Mouse (Mus musculus) adrenal gland, adult 18-20 months (tissue): ENCODE measurements around the gene Pofut2. TPM values are rescaled to one million over a fixed set of nuclear protein-coding genes. Genes with fewer than 3 reads are reported as not detected.

Experiments
- DNase-seq, 2 experiments: peaks; one replicate each; pipeline ENCODE4 v3.0.0; 2021 to 2022; ENCODE audit warnings: low spot score in 2 of 2
- total RNA-seq, 2 experiments: library from RNA; stranded (reverse); gene quantifications; 1 replicate in 1 of 2; 2 replicates in 1 of 2; pipeline ENCODE4 v1.2.3; 2021

The Pofut2 gene
- total RNA-seq, 2 experiments from 2014 or later = 83.1 to 93.5 TPM

DNA sequence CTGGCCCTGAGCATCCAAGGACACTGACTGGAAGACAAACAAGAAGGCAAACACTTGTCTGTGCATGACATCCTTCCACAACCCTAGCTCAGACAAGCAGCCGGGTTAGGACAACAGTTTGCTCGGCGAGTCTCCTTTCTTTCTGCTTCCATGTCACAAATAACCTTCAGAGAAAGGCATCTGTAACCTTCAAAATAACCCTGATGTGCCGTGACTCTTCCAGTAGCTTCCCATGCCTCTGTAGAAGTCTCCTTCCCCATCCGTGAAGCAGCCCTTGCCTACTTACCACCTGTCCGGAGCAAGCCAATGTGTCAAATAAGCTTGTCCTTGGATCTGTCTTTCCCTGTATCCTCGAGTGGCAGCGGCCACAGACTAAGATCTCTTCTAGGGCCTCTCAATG, 46.7 kb downstream of the Pofut2 start:
- no peak for DNase-seq

DNA sequence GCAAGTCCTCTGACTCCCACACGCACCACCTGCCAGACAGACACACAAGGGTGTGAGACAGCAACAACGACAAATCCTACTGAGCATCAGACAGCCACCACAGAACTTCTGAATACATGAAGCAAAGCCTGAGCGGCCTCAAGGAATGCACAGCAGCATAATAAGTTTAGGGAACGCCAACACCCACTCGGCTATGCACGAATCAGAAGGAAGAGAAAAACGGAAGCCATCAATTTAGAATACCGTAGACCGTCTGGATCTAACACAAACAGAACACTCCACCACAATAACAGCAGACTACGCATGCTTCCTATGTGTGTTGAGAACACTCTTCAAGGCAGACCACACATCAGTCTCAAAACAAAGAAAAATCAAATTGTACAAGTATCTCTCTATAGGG, 50.0 kb downstream of the Pofut2 start:
- no peak for DNase-seq

DNA sequence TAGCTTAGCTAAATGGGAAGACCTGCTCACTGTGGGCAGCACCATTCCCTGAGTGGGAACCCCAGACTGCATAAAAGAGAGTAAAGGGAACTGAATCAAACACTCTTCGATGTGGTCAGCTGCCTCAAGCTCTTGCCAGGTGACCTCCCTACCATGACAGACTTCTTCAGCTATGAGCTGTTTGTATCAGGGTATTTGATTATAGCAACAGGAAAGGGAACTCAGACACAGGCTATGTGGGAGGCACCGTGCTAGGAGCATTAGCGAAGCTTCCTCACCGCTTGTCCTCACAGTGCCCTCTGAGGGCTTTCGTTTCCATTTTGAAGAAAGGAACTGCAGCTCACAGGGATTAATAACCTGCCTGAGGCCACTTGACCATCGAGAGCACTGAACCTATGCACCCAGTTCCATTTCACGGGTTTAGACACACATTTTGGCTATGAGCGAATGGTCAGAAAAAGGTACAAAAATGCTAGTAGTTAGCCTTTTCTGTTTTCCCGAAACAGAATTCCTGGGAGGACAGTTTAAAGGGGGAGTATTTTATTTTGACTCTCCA, 55.8 kb downstream of the Pofut2 start:
- DNase-seq = no peak

DNA sequence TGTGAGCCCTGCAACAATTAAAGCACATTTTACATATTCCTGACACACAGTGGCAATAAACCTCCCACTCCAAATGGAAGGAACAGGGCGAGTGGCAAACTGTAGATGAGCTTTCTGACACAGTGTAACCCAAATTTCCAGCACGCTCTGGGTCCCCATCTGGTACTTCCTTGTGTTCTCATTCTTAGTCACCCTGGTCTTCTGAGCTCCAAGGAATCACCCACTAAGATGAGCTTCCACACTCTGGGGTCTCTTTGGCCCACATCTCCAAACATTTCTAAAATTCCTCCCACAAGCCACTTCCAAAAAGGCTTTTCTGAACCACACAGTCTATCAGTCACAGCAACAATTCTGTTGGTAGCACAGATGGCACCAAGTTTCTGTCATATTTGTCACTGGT, 56.7 kb downstream of the Pofut2 start:
- no peak for DNase-seq

Other genes with a start within 250 kb of the Pofut2 start
- 10 to 100 TPM; 17.6 to 26.6 TPM for gene Slc19a1, start 227.0 kb upstream of the Pofut2 start, total RNA-seq
- gene Col18a1, start 92.7 kb upstream of the Pofut2 start, total RNA-seq = 10 to 100 TPM; 31.8 to 41.9 TPM
- 100 to 1,000 TPM in 1 of 2 experiments, 10 to 100 TPM in 1; 31.3 to 113 TPM for gene Adarb1, start 159.1 kb downstream of the Pofut2 start, total RNA-seq